9 mouse cellular contexts compared by ENCODE assay signal in the genomic region with DNA sequence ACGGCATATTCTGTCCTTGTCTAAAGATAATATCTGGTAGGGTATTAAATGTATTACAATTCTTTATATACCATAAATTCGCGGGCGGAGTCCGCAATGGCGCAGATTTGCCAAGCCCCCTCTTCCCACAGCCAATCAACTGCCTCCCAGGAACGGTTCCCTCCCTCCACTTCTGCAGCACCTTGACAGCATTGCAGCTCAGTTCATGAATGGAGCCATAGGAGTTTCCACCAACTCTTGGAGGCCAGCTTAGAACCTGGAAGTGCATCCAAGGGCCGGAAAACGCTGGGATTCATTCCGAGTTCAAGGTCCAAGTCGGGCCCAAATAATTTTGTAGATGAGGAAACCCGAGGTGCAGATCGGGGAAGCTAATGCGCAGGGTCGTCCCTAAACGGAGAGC. TPM values are rescaled to one million over a fixed set of nuclear protein-coding genes. Genes with fewer than 3 reads are reported as not detected.
A peak's percentile ranks its signal among the peaks of the same experiment; 100 is the strongest.
DNase-seq lines count a peak whose midpoint lies in the region; ATAC-seq and TF ChIP-seq lines count a peak whose summit lies in the region.
"Had no signal": no experiment of that assay in that cellular context is flagged by ENCODE, and none has a peak within 500 bp of the region (broad histone marks: within the 10 kb centered on the region; RNA-seq: fewer than 3 reads in every experiment).

Gene Pex16, plus strand, starts transcription at position 163 of the 400 bp plus-strand sequence.
Gene Large2, minus strand, starts transcription at position 356 of the 400 bp plus-strand sequence.

- H3K9me3 ChIP-seq in hindbrain, embryonic 15.5 days: no peaks in the 10 kb centered on the region
- no peaks in the 10 kb centered on the region for H3K9me3 ChIP-seq in midbrain, embryonic 16.5 days (replicated peaks; ENCODE audit: control insufficient read depth, low read length, poor library complexity, severe bottlenecking)

- WGBS in hindbrain, embryonic 15.5 days: 5% methylated on average over 16 of the region's 16 CpGs
- 4% methylated on average over 16 of the region's 16 CpGs for WGBS in midbrain, embryonic 16.5 days

- H3K9ac ChIP-seq in hindbrain, embryonic 15.5 days: peak within 1 kb of the TSS; percentile 77
- peak within 1 kb of the TSS; percentile 76 for H3K9ac ChIP-seq in midbrain, embryonic 16.5 days (ENCODE audit: low read depth, low read length)

- DNase-seq in cerebellum, adult 11 months: peak; percentile 51
- DNase-seq in cerebellum, postnatal 4 days (ENCODE audit: low spot score in 2 of 2): no peak
- peak; percentile 65 for DNase-seq in adrenal gland, postnatal 14 days
- peak; percentile 67 for DNase-seq in liver
- peak; percentile 44 to 62 for DNase-seq in thymus, postnatal 36 days

- TF ChIP-seq POLR2A in embryonic fibroblast, embryonic 13.5 days (IDR thresholded peaks at IDR 0.05; ENCODE audit: low read depth, low read length): peak; percentile 66

- peak within 1 kb of the TSS; percentile 78 for H3K4me2 ChIP-seq in hindbrain, embryonic 15.5 days
- peak within 1 kb of the TSS; percentile 87 for H3K4me2 ChIP-seq in midbrain, embryonic 16.5 days (ENCODE audit: low read length)

- ATAC-seq in hindbrain, embryonic 15.5 days (ENCODE audit: low FRiP score, low read depth): peak; percentile 17; the same call in 1 of the 2 replicates
- ATAC-seq in midbrain, embryonic 16.5 days: peak; percentile 37

- 0 out of 2 replicates have a peak, but pooled peaks cover 2% of the 10 kb centered on the region for H3K4me1 ChIP-seq in embryonic fibroblast, embryonic 13.5 days (ENCODE audit: control insufficient read depth, insufficient read depth, low read length)
- H3K4me1 ChIP-seq in hindbrain, embryonic 15.5 days (replicated peaks): peaks cover 48% of the 10 kb centered on the region
- peaks cover 36% of the 10 kb centered on the region for H3K4me1 ChIP-seq in midbrain, embryonic 16.5 days (ENCODE audit: control insufficient read depth, insufficient read depth, low read length)

- TF ChIP-seq CTCF in embryonic fibroblast, embryonic 13.5 days (IDR thresholded peaks at IDR 0.05; ENCODE audit: borderline replicate concordance, insufficient read depth, low read length): no peak

- H3K27me3 ChIP-seq in hindbrain, embryonic 15.5 days: peaks cover 15% of the 10 kb centered on the region
- peaks cover 5% of the 10 kb centered on the region; the same call in 1 of the 2 replicates for H3K27me3 ChIP-seq in midbrain, embryonic 16.5 days (ENCODE audit: control insufficient read depth, insufficient read depth, low read depth, low read length)
- H3K27me3 ChIP-seq: Patski had no signal

- H3K36me3 ChIP-seq in hindbrain, embryonic 15.5 days: peaks cover 16% of the 10 kb centered on the region
- peaks cover 17% of the 10 kb centered on the region; the same call in 1 of the 2 replicates for H3K36me3 ChIP-seq in midbrain, embryonic 16.5 days (ENCODE audit: control insufficient read depth, insufficient read depth, low read length)

- H3K27ac ChIP-seq in embryonic fibroblast, embryonic 13.5 days (ENCODE audit: insufficient read depth, low read length): peak within 1 kb of the TSS; percentile 44
- peak within 1 kb of the TSS; percentile 87 for H3K27ac ChIP-seq in hindbrain, embryonic 15.5 days (replicated peaks)
- peak within 1 kb of the TSS; percentile 84 for H3K27ac ChIP-seq in midbrain, embryonic 16.5 days (ENCODE audit: low read length)

- peak within 1 kb of the TSS; percentile 84 for H3K4me3 ChIP-seq in embryonic fibroblast, embryonic 13.5 days (ENCODE audit: insufficient read depth, low read length)
- peak within 1 kb of the TSS; percentile 79 for H3K4me3 ChIP-seq in hindbrain, embryonic 15.5 days
- peak within 1 kb of the TSS; percentile 65 for H3K4me3 ChIP-seq in midbrain, embryonic 16.5 days (ENCODE audit: low read depth, low read length)

RNA-seq across cellular contexts. Expression of gene Pex16, which starts in this region (rescaled TPM):
- 117 and 129 TPM in 2 replicates for total RNA-seq in adrenal gland, postnatal 14 days (2021)
- 6.1 and 6.7 TPM in 2 replicates for polyA plus RNA-seq in embryonic fibroblast, embryonic 13.5 days (2011; ENCODE audit: insufficient read length, low read depth, missing spikeins)
- polyA plus RNA-seq in hindbrain, embryonic 15.5 days (2015; fragmentation: Nextera tagmentation; extraction: Ambion mirVana): 37.3 and 40.1 TPM in 2 replicates
- polyA plus RNA-seq in midbrain, embryonic 16.5 days (2015; fragmentation: Nextera tagmentation; extraction: Ambion mirVana): 39.7 and 40.1 TPM in 2 replicates

RNA-seq across cellular contexts. Expression of gene Large2, which starts in this region (rescaled TPM):
- 1.6 and 2.7 TPM in 2 replicates for total RNA-seq in adrenal gland, postnatal 14 days (2021)
- not detected in 2 replicates for polyA plus RNA-seq in embryonic fibroblast, embryonic 13.5 days (2011; ENCODE audit: insufficient read length, low read depth, missing spikeins)
- polyA plus RNA-seq in hindbrain, embryonic 15.5 days (2015; fragmentation: Nextera tagmentation; extraction: Ambion mirVana): 1.5 TPM in 2 replicates
- 1.9 and 2.0 TPM in 2 replicates for polyA plus RNA-seq in midbrain, embryonic 16.5 days (2015; fragmentation: Nextera tagmentation; extraction: Ambion mirVana)

Comparison
In these comparisons a context has a peak if more than half of its experiments do, and no peak if none do; other contexts are left out.
1. DNase-seq: peak in cerebellum, adult 11 months (single experiment), adrenal gland, postnatal 14 days (single experiment), liver (single experiment) and thymus, postnatal 36 days (2 of 2); none in cerebellum, postnatal 4 days (0 of 2).
2. Peak in every context shown above with its lines, with median percentiles within 50 percentile points of each other: H3K27ac ChIP-seq and H3K4me3 ChIP-seq.